Mouse (Mus musculus) left cerebral cortex, postnatal 36 days (tissue): ENCODE measurements around the gene Tpd52l2. TPM values are rescaled to one million over a fixed set of nuclear protein-coding genes. Genes with fewer than 3 reads are reported as not detected.

Experiments
- DNase-seq, 2 experiments: peaks; one replicate each; pipeline ENCODE4 v3.0.0; 2021 to 2022; ENCODE audit warnings: low spot score in 2 of 2, mixed read lengths in 1 of 2
- intact Hi-C: fragments of 180-260 bp; cut with DNase I; formaldehyde crosslinking; loops from one replicate; pipeline ENCODE4 v1.15.1; 2025
- total RNA-seq, 2 experiments: library from RNA; stranded (reverse); gene quantifications; 2 replicates each; pipeline ENCODE4 v1.2.3; 2021

Tpd52l2 gene
- total RNA-seq, 2 experiments from 2014 or later, result 64.1 to 72.6 TPM

DNA sequence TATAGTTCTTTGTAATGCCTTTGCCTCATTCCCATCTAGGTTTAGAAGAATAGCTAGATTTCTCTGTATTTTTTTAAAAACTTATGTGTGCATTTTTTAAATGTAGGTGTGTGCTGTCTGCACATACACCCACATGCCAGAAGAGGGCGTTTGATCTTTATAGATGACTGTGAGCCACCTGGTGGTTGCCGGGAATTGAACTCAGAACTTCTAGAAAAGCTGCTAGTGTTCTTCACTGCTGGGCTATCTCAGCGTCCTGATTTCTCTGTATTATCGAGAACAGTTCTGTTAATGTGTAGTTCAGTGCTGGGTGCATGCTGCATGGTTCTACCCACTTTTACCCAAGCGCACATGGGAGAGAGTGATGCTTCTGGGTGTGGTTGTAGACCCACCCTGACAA lies 25.9 kb downstream of the Tpd52l2 start:
- DNase-seq, result peak in 1 of 2 experiments; percentile 11
- intact Hi-C loops, result no loop called here

DNA sequence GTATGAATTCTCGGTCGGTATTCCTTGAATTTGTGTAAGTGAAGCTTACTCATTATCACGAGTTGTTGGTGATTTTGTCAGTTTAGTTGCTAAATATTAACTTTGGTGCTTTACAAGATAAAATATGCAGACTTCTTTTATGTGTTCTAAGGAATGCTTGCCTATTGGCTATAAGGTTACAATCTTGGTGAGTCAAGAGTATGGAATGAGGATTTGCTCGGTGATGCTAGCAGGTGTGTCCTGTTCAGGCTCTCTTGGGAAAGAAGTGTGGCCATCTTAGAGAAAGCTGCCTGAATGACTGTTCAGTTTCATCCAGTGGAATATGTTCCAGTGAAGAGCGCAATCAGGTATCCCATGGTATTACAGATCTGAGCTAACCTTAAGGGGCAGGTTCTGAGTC lies 28.6 kb downstream of the Tpd52l2 start:
- intact Hi-C loops, result no loop called here
- no peak for DNase-seq

DNA sequence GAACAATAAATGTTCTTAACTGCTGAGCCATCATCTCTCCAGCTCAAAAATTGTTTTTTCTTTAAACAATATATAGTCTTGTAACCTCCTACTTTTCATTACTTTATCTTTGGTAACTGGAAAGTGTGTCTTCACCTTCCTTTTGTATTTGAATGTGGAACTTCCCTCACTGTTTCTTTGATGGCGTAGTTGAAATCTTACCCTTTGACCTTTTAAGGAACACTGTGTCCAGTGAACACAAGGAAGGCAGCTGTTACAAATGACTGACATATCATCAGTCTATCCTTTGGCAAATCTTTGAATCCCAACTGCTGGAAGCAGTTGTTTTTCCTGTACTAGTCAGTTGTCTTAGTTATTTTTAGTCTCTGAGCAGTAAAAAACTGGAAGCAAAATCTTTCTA lies 32.1 kb downstream of the Tpd52l2 start:
- no peak for DNase-seq
- intact Hi-C loops, result no loop called here

GRCm38 (mm10) chr2:181532589-181532988 lies 35.6 kb downstream of the Tpd52l2 start:
- intact Hi-C loops, result no loop called here
- DNase-seq, result no peak

- intact Hi-C loops, result loop anchor here (5.0 kb wide), 1 partner anchor 41 kb away; no protein-coding TSS in a partner anchor
- no peak for DNase-seq
Measured at GRCm38 (mm10) chr2:181536410-181536809, 39.5 kb downstream of the Tpd52l2 start.

DNA sequence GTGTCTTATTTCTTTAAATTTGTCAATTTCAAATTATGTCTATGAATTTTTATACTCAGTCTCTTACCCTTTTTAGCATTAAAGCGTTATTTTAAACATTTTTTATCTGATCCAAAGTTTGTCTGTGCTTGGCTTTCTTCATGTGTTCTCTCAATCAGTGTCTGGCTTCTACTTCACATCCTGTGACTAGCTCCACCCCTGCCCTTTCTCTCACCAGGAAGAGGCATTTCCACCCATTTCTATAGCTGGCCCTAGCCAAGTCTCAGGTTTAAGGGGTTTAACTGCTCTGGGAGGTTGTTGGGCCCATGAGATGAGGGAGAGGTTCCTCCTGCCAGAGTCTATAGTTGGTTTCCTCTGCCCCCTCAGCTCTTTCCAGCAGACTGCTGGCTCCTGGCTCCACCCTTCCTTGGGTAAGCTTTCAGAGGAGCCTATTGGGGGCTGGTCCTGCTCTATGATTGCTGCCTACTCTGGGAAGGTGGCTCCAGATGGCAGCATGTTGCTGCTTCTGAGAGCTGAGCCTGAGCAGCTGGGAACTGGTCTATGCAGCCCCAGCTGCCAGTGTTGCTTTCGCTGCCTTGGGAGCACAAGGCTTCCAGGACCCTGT lies 40.6 kb downstream of the Tpd52l2 start:
- peak; percentile 66 to 79 for DNase-seq
- intact Hi-C loops, result loop anchor here (5.0 kb wide), 1 partner anchor 40 kb away; no protein-coding TSS in a partner anchor

- intact Hi-C loops, result no loop called here
- DNase-seq, result no peak
Measured at GRCm38 (mm10) chr2:181541761-181542380, 44.9 kb downstream of the Tpd52l2 start.

GRCm38 (mm10) chr2:181546142-181546541 lies 49.2 kb downstream of the Tpd52l2 start:
- intact Hi-C loops, result no loop called here
- DNase-seq, result no peak

- DNase-seq, result no peak
- intact Hi-C loops, result no loop called here
Measured at GRCm38 (mm10) chr2:181548227-181548626, 51.3 kb downstream of the Tpd52l2 start.

GRCm38 (mm10) chr2:181548682-181549081 lies 51.7 kb downstream of the Tpd52l2 start:
- intact Hi-C loops, result no loop called here
- DNase-seq, result no peak

GRCm38 (mm10) chr2:181550233-181550632 lies 53.3 kb downstream of the Tpd52l2 start:
- DNase-seq, result no peak
- intact Hi-C loops, result no loop called here

- intact Hi-C loops, result no loop called here
Measured at GRCm38 (mm10) chr2:181553772-181554171, 56.8 kb downstream of the Tpd52l2 start.

GRCm38 (mm10) chr2:181567338-181567737 lies 70.4 kb downstream of the Tpd52l2 start:
- intact Hi-C loops, result no loop called here
- no peak for DNase-seq

More at GRCm38 (mm10) chr2:181553772-181554171, 56.8 kb downstream of the Tpd52l2 start:
- DNase-seq, result no peak

Other genes starting within 250 kb of the Tpd52l2 start
- 10 to 100 TPM; 20.1 to 23.4 TPM for gene Gmeb2, start 209.1 kb upstream of the Tpd52l2 start, total RNA-seq
- gene Stmn3, start 182.6 kb upstream of the Tpd52l2 start, total RNA-seq, result 100 to 1,000 TPM; 592 to 722 TPM
- 10 to 100 TPM; 28.2 to 41.8 TPM for gene Rtel1, start 177.4 kb upstream of the Tpd52l2 start, total RNA-seq
- 10 to 100 TPM; 50.3 to 84.9 TPM for gene Zgpat, start 132.2 kb upstream of the Tpd52l2 start, total RNA-seq
- gene Arfrp1, start 131.7 kb upstream of the Tpd52l2 start, total RNA-seq, result 10 to 100 TPM; 38.5 to 45.4 TPM
- gene Lime1, start 117.1 kb upstream of the Tpd52l2 start, total RNA-seq, result 10 to 100 TPM; 30.5 to 48.6 TPM
- gene Zbtb46, start 37.7 kb upstream of the Tpd52l2 start, total RNA-seq, result 10 to 100 TPM; 10.3 to 12.3 TPM
- not detected for gene Abhd16b, start 3.9 kb upstream of the Tpd52l2 start, total RNA-seq
- gene Dnajc5, start 23.3 kb downstream of the Tpd52l2 start, total RNA-seq, result 100 to 1,000 TPM; 285 to 305 TPM
- gene Uckl1, start 87.8 kb downstream of the Tpd52l2 start, total RNA-seq, result 10 to 100 TPM; 33.1 to 65.4 TPM
- 10 to 100 TPM; 49.8 to 54.4 TPM for gene Prpf6, start 94.7 kb downstream of the Tpd52l2 start, total RNA-seq
- 100 to 1,000 TPM in 1 of 2 experiments, 10 to 100 TPM in 1; 70.6 to 105 TPM for gene Zfp512b, start 95.7 kb downstream of the Tpd52l2 start, total RNA-seq
- gene Samd10, start 102.1 kb downstream of the Tpd52l2 start, total RNA-seq, result 10 to 100 TPM; 19.9 to 20.9 TPM
- under 1 TPM in 1 of 2 experiments, not detected in 1; 0.75 TPM for gene Gm29797, start 159.9 kb downstream of the Tpd52l2 start, total RNA-seq
- gene Sox18, start 174.5 kb downstream of the Tpd52l2 start, total RNA-seq, result 10 to 100 TPM; 11.3 to 14.7 TPM
- 10 to 100 TPM; 64.9 to 75.5 TPM for gene Tcea2, start 183.2 kb downstream of the Tpd52l2 start, total RNA-seq
- 10 to 100 TPM; 32.7 to 36.0 TPM for gene Rgs19, start 196.8 kb downstream of the Tpd52l2 start, total RNA-seq
- gene Lkaaear1, start 201.3 kb downstream of the Tpd52l2 start, total RNA-seq, result not detected
- 10 to 100 TPM; 54.7 to 55.4 TPM for gene Oprl1, start 217.9 kb downstream of the Tpd52l2 start, total RNA-seq